In the genomic region with DNA sequence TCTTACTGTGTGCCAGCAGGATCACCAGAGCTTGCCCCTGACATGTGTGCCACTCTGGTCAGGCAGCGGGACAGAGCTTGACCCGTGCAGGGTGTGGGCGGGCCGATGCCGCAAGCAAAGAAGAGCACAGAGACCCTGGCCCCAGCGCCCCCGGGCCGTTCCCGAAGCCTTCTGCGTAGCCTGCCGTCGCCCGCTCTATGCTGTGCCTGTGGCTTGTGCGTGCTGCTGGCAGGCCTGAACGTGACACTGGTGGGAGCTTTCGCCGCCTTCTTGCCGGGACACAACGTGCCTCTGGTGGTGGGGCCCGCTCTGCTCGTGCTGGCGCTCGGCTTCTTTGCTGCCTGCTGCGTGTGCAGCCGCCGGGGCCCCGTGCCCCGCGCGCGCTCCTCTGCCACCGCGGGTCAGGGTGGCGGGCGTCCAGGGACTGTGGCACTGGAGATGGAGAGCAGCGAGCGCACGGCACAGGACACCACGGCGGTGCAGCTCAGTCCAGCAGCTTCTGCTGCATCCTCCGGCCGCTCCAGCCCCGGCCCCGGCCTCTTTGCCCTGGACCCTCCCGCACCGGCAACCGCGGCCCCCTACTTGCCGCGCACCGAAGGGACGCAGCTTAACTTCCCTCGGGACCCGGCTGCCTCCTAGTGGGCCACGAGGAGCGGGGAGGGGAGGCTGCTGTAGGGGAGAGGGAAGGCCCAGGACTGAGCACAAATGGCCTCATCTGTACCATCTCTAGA, we compare ENCODE assay signal across 8 mouse cellular contexts. TPM values are rescaled to one million over a fixed set of nuclear protein-coding genes. Genes with fewer than 3 reads are reported as not detected.
DNase-seq lines count a peak whose midpoint lies in the region; ATAC-seq and TF ChIP-seq lines count a peak whose summit lies in the region.

No protein-coding gene starts in this region.

- H3K36me3 ChIP-seq in embryonic facial prominence, embryonic 10.5 days (replicated peaks) = no peaks in the 10 kb centered on the region
- no peaks in the 10 kb centered on the region for H3K36me3 ChIP-seq in hindbrain, embryonic 13.5 days

- H3K9me3 ChIP-seq in embryonic facial prominence, embryonic 10.5 days = no peaks in the 10 kb centered on the region
- H3K9me3 ChIP-seq in hindbrain, embryonic 13.5 days = no peaks in the 10 kb centered on the region

- peaks cover 100% of the 10 kb centered on the region for H3K27me3 ChIP-seq in embryonic facial prominence, embryonic 10.5 days (replicated peaks; ENCODE audit: low read depth, poor library complexity, severe bottlenecking)
- peaks cover 85% of the 10 kb centered on the region for H3K27me3 ChIP-seq in hindbrain, embryonic 13.5 days

- H3K4me2 ChIP-seq in hindbrain, embryonic 13.5 days = peak overlapping the region; percentile 80

- H3K9ac ChIP-seq in hindbrain, embryonic 13.5 days = peak overlapping the region; percentile 68

- WGBS in embryonic facial prominence, embryonic 10.5 days = under 1% methylated on average over 56 of the region's 56 CpGs
- WGBS in hindbrain, embryonic 13.5 days = under 1% methylated on average over 54 of the region's 56 CpGs

- ATAC-seq in hindbrain, embryonic 13.5 days (ENCODE audit: low FRiP score) = peak; percentile 72
- no peak for ATAC-seq in monocyte, adult 5-6 weeks (replicated peaks; ENCODE audit: insufficient number of reproducible peaks, low FRiP score, low TSS enrichment, poor library complexity, severe bottlenecking)
- ATAC-seq in CD4-positive, CD25-positive, alpha-beta regulatory T cell, adult 4 months = no peak

- peak; percentile 50 for TF ChIP-seq CTCF in layer of hippocampus, adult 2 months (conservative IDR thresholded peaks at IDR 0.05)

- peak overlapping the region; percentile 40 for H3K4me3 ChIP-seq in layer of hippocampus, adult 2 months
- H3K4me3 ChIP-seq in embryonic facial prominence, embryonic 10.5 days = peak overlapping the region; percentile 57
- peak overlapping the region; percentile 43 for H3K4me3 ChIP-seq in hindbrain, embryonic 13.5 days

- H3K27ac ChIP-seq in layer of hippocampus, adult 2 months = no peak overlapping the region
- no peak overlapping the region; the same call in 1 of the 2 replicates for H3K27ac ChIP-seq in embryonic facial prominence, embryonic 10.5 days (replicated peaks)
- H3K27ac ChIP-seq in hindbrain, embryonic 13.5 days = no peak overlapping the region

- DNase-seq in layer of hippocampus, adult 2 months (ENCODE audit: low spot score in 2 of 2) = no peak
- no peak for DNase-seq in layer of hippocampus, postnatal 14 days (ENCODE audit: low spot score in 2 of 2)
- peak; percentile 65 for DNase-seq in embryonic facial prominence, embryonic 10.5 days (ENCODE audit: low spot score)
- DNase-seq in mesoderm, embryonic 11.5 days (ENCODE audit: low read depth, low spot score) = peak; percentile 51
- no peak for DNase-seq in spleen, postnatal 14 days (ENCODE audit: low spot score in 2 of 2)

- H3K4me1 ChIP-seq in embryonic facial prominence, embryonic 10.5 days = peaks cover 17% of the 10 kb centered on the region
- peaks cover 11% of the 10 kb centered on the region for H3K4me1 ChIP-seq in hindbrain, embryonic 13.5 days (replicated peaks)

RNA-seq across cellular contexts. Expression of gene 6430628N08Rik, which starts 7.6 kb away (rescaled TPM):
- total RNA-seq in layer of hippocampus, adult 2 months (2021) = not detected
- total RNA-seq in layer of hippocampus, postnatal 14 days (2021) = not detected
- polyA plus RNA-seq in embryonic facial prominence, embryonic 10.5 days (2016; fragmentation: Nextera tagmentation; extraction: Ambion mirVana) = 0.09 TPM in 1 of 2 replicates, not detected in the other
- polyA plus RNA-seq in hindbrain, embryonic 13.5 days (2015; fragmentation: Nextera tagmentation; extraction: Ambion mirVana) = 0.12 and 0.30 TPM in 2 replicates
- not detected in 3 replicates for total RNA-seq in monocyte, adult 5-6 weeks (2017)
- polyA plus RNA-seq in CD4-positive, CD25-positive, alpha-beta regulatory T cell, adult 4 months (2017; shearing (Covaris generic)) = not detected

RNA-seq across cellular contexts. Expression of gene Kncn, which starts 13.9 kb away (rescaled TPM):
- under 1 TPM; 0.41 to 0.42 TPM for total RNA-seq in layer of hippocampus, adult 2 months (2021)
- total RNA-seq in layer of hippocampus, postnatal 14 days (2021) = under 1 TPM; 0.26 to 0.55 TPM
- polyA plus RNA-seq in embryonic facial prominence, embryonic 10.5 days (2016; fragmentation: Nextera tagmentation; extraction: Ambion mirVana) = not detected in 2 replicates
- polyA plus RNA-seq in hindbrain, embryonic 13.5 days (2015; fragmentation: Nextera tagmentation; extraction: Ambion mirVana) = not detected in 2 replicates
- total RNA-seq in monocyte, adult 5-6 weeks (2017) = not detected in 3 replicates
- polyA plus RNA-seq in CD4-positive, CD25-positive, alpha-beta regulatory T cell, adult 4 months (2017; shearing (Covaris generic)) = not detected

RNA-seq across cellular contexts. Expression of gene Dmbx1, which starts 41.7 kb away (rescaled TPM):
- total RNA-seq in layer of hippocampus, adult 2 months (2021) = not detected
- under 1 TPM; 0.14 to 0.21 TPM for total RNA-seq in layer of hippocampus, postnatal 14 days (2021)
- 1.7 and 2.5 TPM in 2 replicates for polyA plus RNA-seq in embryonic facial prominence, embryonic 10.5 days (2016; fragmentation: Nextera tagmentation; extraction: Ambion mirVana)
- polyA plus RNA-seq in hindbrain, embryonic 13.5 days (2015; fragmentation: Nextera tagmentation; extraction: Ambion mirVana) = 12.7 and 14.3 TPM in 2 replicates
- total RNA-seq in monocyte, adult 5-6 weeks (2017) = not detected in 3 replicates
- polyA plus RNA-seq in CD4-positive, CD25-positive, alpha-beta regulatory T cell, adult 4 months (2017; shearing (Covaris generic)) = not detected

RNA-seq across cellular contexts. Expression of gene Mknk1, which starts 59.1 kb away (rescaled TPM):
- 10 to 100 TPM; 49.5 to 55.6 TPM for total RNA-seq in layer of hippocampus, adult 2 months (2021)
- 10 to 100 TPM; 42.8 to 46.9 TPM for total RNA-seq in layer of hippocampus, postnatal 14 days (2021)
- polyA plus RNA-seq in embryonic facial prominence, embryonic 10.5 days (2016; fragmentation: Nextera tagmentation; extraction: Ambion mirVana) = 23.0 and 23.6 TPM in 2 replicates
- polyA plus RNA-seq in hindbrain, embryonic 13.5 days (2015; fragmentation: Nextera tagmentation; extraction: Ambion mirVana) = 21.3 and 23.7 TPM in 2 replicates
- 80.9 to 129 TPM (median 98.0 TPM) in 3 replicates for total RNA-seq in monocyte, adult 5-6 weeks (2017)
- polyA plus RNA-seq in CD4-positive, CD25-positive, alpha-beta regulatory T cell, adult 4 months (2017; shearing (Covaris generic)) = 10 to 100 TPM; 43.4 to 47.5 TPM

Comparison
In these comparisons a context has a peak if more than half of its experiments do, and no peak if none do; other contexts are left out.
1. DNase-seq: peak in embryonic facial prominence, embryonic 10.5 days (single experiment) and mesoderm, embryonic 11.5 days (single experiment); none in layer of hippocampus, adult 2 months (0 of 2), layer of hippocampus, postnatal 14 days (0 of 2) and spleen, postnatal 14 days (0 of 2).
2. Peak in every context shown above with its lines, with median percentiles within 50 percentile points of each other: H3K4me3 ChIP-seq.